Mouse (Mus musculus) cortical plate, adult 2 months (tissue): ENCODE results near the gene Zc3h12d. TPM values are rescaled to one million over a fixed set of nuclear protein-coding genes. Genes with fewer than 3 reads are reported as not detected.

ENCODE experiments used
- H3K27ac ChIP-seq: fragments of 200-500 bp; 2 replicates; pipeline ENCODE4 v1.5.1; 2012; ENCODE audit warnings: low read length, control low read depth, inconsistent platforms; ENCODE audit not compliant: insufficient read depth
- H3K4me1 ChIP-seq: fragments of 200-500 bp; 2 replicates; pipeline ENCODE4 v1.6.1; 2011; ENCODE audit warnings: low read length; ENCODE audit not compliant: control insufficient read depth, insufficient read depth
- H3K4me3 ChIP-seq: fragments of 200-500 bp; 2 replicates; pipeline ENCODE4 v1.5.1; 2011; ENCODE audit warnings: mild to moderate bottlenecking, low read length, control low read depth; ENCODE audit not compliant: insufficient read depth
- CTCF ChIP-seq: fragments of 200-500 bp; IDR thresholded peaks from 2 replicates; pipeline ENCODE4 v1.5.1; 2011; ENCODE audit warnings: mild to moderate bottlenecking, control low read depth, low read length; ENCODE audit not compliant: insufficient read depth; ENCODE audit errors: extremely low read depth
- POLR2A ChIP-seq: fragments of 200-500 bp; IDR thresholded peaks from 2 replicates; pipeline ENCODE4 v1.6.1; 2011; ENCODE audit warnings: mild to moderate bottlenecking, low read length, control low read depth; ENCODE audit not compliant: insufficient read depth; ENCODE audit errors: extremely low read depth
- polyA plus RNA-seq: library from polyadenylated mRNA; depleted of rRNA; stranded (reverse); fragments of >200 nt; gene quantifications from 2 replicates; pipeline ENCODE4 v1.2.3, GENCODE M21; 2012; rRNA removed

The Zc3h12d gene
- 0.02 and 0.08 TPM in 2 replicates for polyA plus RNA-seq

- TF ChIP-seq POLR2A (no peak), CTCF (no peak)
- no peaks in the 10 kb centered on the region for H3K4me1 ChIP-seq
- H3K27ac ChIP-seq: no peak within 1 kb of the TSS
- no peak within 1 kb of the TSS for H3K4me3 ChIP-seq
Observed at GRCm38 (mm10) chr10:7832171-7832676, at the start of gene Zc3h12d. TSS of gene Zc3h12d (plus strand) at chr10:7832470.

- TF ChIP-seq CTCF (no peak), POLR2A (no peak)
- peaks cover 4% of the 10 kb centered on the region; the same call in 1 of the 2 replicates for H3K4me1 ChIP-seq
- no peak overlapping the region for H3K27ac ChIP-seq
- no peak overlapping the region for H3K4me3 ChIP-seq
Observed at GRCm38 (mm10) chr10:7787319-7787718, 45.0 kb upstream of the Zc3h12d start.

GRCm38 (mm10) chr10:7792254-7792750 lies 40.0 kb upstream of the Zc3h12d start:
- Histone ChIP-seq H3K4me1 (peaks cover 8% of the 10 kb centered on the region), H3K4me3 (peak overlapping the region; percentile 82), H3K27ac (no peak overlapping the region)
- no peak for TF ChIP-seq CTCF
- TF ChIP-seq POLR2A: no peak

- no peak within 1 kb of the TSS for H3K27ac ChIP-seq
- TF ChIP-seq POLR2A: peak; percentile 86
- TF ChIP-seq CTCF: no peak
- peak within 1 kb of the TSS; percentile 82 for H3K4me3 ChIP-seq
- peaks cover 8% of the 10 kb centered on the region for H3K4me1 ChIP-seq
Observed at GRCm38 (mm10) chr10:7792751-7793385, 39.4 kb upstream of the Zc3h12d start, which contains the start of the genes Ginm1 and Ppil4. TSS of gene Ginm1 (minus strand) at chr10:7792824. TSS of gene Ppil4 (plus strand) at chr10:7792891.

GRCm38 (mm10) chr10:7801258-7801657 lies 31.0 kb upstream of the Zc3h12d start:
- no peak overlapping the region for H3K4me3 ChIP-seq
- H3K4me1 ChIP-seq: no peaks in the 10 kb centered on the region
- no peak for TF ChIP-seq POLR2A
- no peak overlapping the region for H3K27ac ChIP-seq

- Histone ChIP-seq H3K4me3 (no peak overlapping the region), H3K27ac (no peak overlapping the region), H3K4me1 (no peaks in the 10 kb centered on the region)
- no peak for TF ChIP-seq CTCF
- TF ChIP-seq POLR2A: no peak
Observed at GRCm38 (mm10) chr10:7802519-7803140, 29.6 kb upstream of the Zc3h12d start.

GRCm38 (mm10) chr10:7809937-7810336 lies 22.3 kb upstream of the Zc3h12d start:
- H3K4me1 ChIP-seq: no peaks in the 10 kb centered on the region
- H3K27ac ChIP-seq: no peak overlapping the region
- H3K4me3 ChIP-seq: no peak overlapping the region
- TF ChIP-seq CTCF (peak; percentile 50), POLR2A (no peak)

- Histone ChIP-seq H3K4me3 (no peak overlapping the region), H3K4me1 (no peaks in the 10 kb centered on the region; the same call in 1 of the 2 replicates), H3K27ac (no peak overlapping the region)
- no peak for TF ChIP-seq CTCF
- TF ChIP-seq POLR2A: no peak
Observed at GRCm38 (mm10) chr10:7816476-7816875, 15.8 kb upstream of the Zc3h12d start.

- Histone ChIP-seq H3K27ac (no peak overlapping the region), H3K4me3 (no peak overlapping the region), H3K4me1 (no peaks in the 10 kb centered on the region; the same call in 1 of the 2 replicates)
- no peak for TF ChIP-seq CTCF
Observed at GRCm38 (mm10) chr10:7818676-7819075, 13.6 kb upstream of the Zc3h12d start.

- TF ChIP-seq CTCF: no peak
- no peak for TF ChIP-seq POLR2A
- no peak overlapping the region for H3K27ac ChIP-seq
- no peaks in the 10 kb centered on the region; the same call in 1 of the 2 replicates for H3K4me1 ChIP-seq
- H3K4me3 ChIP-seq: no peak overlapping the region
Observed at GRCm38 (mm10) chr10:7819156-7819555, 13.1 kb upstream of the Zc3h12d start.
